Mouse (Mus musculus): ENCODE results near the gene Cpa2.

Gene Cpa2

DNA sequence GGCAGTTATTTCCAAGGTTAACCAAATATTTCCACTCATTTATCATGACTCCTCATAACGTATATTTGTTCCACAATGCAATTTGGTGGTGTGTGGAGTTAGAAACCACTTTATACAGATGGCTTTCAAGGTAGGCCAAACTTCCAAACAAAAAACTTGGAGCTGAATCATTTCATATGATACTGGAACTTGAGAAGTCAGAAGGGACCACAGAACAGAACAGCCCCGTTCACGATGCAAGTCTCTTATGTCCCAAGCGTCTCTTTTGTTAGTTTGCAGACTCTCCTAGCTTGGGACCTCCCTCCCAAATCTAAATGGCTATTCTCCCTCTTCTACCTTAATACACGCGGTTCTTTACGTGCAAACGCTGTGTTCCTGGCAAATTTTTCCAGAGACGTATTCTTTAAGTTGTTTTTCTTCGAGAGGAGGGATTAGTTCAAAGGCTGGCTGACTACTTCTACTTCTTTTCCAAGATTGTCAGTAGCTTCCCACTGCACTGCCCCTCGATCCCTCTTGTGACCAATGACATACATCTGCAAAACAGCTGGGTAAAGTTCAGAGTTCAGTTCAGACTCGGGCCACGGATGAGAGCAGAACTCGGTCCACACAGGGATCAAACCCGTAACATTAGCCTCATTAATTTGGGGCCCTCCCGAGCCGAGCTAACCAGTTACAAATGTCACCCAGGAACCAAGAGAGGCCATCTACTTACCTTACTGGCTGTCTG, 35.3 kb downstream of the Cpa2 start:
- no peak for DNase-seq (ENCODE audit: low read depth, low spot score)

DNA sequence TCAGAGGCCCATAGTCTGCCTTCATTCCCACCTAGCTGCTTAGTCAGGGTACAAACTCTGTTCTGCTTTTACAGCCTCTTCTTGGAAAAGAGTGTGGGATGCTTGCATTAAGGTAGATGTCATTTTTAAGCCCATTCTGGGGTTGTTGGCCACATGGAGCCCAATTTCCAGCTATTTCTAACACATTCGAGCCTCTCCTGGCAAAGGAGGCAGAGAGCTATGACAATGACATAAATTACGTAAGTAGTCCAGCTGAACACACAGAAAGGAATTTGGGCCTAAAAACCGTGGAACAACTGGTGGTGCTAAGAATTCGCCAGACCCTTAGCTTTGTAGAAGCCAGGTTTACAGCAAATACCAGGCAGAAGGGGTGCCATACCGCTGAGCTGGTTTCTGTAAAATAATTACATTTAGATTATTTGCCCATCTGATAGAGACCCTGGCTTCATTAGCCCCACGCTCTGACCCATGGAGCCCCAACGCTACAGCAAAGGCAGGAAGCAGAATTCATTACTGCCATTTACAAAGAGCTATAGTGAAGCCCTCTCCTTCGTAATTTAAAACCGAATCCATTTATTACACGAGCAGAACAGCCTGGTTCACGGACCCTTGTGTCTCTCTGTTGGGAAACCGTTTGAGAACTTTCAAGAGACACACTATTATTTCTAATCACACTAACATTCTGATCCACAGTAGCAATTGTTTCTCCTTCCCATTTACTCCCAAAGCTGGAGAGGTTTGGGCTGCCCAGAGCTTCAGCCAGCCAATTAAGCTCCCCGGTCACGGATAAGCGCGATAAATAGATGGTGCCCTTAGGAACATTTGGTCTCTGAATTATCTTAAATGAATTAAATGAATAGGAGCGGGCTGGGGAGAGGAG, 38.8 kb downstream of the Cpa2 start:
- DNase-seq (ENCODE audit: low read depth, low spot score), result no peak

DNA sequence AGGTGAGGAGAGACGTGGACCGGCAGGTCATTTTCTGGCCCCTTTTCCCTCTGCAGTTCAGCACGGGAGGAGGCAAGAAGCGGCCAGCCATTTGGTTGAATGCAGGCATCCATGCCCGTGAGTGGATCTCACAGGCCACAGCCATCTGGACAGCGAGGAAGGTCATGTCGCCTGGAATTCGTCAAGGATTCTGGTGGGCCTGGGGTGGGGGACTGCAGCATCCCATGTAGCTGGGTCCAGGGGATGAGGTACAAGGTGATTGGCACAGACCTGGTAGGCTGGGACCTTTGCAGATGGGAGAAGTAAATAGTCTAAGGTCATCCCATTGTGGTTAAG, 39.4 kb downstream of the Cpa2 start:
- DNase-seq (ENCODE audit: low read depth, low spot score), result no peak

DNA sequence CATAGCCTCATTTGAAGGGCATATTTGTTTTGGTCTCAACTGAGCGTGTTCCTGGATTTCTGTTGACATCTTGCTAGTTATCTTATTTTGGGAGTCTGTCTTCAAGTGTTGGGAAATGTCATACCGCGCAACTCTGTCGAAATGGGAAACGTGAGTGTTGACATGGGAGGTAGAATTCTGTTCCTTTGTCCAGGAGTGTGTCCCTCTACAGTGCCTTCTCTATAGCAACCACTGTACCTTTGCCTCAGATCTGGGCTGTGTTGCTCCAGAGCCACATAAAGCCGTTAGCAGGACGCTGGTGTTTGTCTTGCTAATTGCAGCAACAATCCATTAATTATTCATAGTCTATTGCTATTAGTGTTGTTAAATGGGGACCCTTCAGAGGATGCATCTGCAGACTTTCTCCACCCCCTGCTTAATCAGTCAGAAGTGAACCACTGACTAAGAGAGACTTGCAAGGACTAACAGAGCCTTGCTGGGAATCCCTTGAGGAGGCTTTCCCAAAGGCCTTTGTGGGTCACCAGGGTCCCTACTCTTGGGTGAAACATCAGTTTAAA, 45.6 kb downstream of the Cpa2 start:
- no peak for DNase-seq (ENCODE audit: low read depth, low spot score)

DNA sequence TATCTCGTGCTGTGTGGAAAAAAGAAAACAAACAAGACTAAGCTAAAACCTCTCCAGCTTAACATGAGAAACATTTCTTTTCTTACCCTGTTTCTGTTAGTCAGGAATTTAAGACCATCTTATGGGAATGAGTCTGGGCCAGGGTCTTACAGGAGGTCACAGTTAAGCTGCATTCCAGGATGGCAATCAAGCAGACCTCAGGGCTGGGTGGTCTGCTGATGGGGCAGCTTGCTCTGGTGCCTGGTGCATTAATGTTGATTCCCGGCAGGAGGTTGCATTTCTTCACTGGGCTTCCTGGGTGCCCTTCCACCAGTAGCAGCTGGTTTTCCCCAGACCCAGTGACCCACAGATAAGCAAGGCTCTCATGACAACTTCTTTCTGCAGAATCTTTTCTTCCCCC, 48.4 kb downstream of the Cpa2 start:
- DNase-seq (ENCODE audit: low read depth, low spot score), result peak; percentile 42

DNA sequence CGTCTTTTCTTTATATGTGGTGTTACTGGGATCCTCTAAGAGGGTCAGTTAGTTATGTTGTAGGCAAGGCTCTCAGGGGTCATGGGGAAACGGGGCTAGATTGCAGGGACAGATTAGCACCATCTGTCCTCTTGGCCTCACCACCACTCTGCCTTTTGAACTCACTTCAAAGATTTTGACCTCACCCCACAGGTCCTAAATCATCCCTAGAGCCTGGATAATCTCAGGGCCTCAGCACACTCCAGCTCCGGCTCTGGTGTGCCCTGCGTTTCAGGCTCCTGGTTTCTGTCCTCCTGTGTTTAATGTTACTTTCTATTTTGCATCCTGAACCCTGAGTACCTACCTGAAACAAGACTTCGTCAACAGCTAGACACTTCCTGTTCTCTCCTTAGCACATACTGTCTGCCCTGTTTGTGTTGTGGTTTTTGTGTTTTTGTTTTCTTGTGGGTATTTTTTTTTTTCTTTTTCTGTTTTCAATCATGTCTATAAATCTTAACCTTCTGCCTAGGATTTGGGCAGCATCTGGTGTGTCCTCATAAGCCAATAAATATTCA, 50.5 kb downstream of the Cpa2 start:
- peak; percentile 43 for DNase-seq (ENCODE audit: low read depth, low spot score)

DNA sequence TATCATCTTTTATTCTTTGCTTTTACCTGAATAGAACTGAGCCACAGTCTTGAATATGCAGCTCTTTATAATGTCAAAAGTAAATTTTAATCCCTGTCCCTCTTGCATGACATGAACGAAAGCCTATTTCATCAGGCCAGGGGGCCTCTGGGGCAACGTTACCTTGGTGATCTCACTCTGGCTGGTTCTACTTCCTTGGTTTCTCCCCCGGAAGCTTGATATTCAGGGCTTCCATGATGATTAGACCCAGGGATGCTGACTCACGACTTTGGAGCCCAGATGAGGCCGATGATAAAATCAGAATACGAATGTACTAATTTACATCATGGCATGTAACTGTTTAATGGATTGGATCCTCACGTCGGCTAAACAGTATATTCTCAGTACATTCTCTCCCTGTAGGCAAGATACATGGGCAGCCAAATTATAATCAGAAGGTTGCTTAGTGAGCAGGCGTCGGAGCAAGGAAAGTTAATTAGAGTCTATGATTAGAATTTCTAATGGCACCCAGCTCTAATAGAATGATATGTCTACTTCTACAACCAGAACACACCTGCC, 51.1 kb downstream of the Cpa2 start:
- DNase-seq (ENCODE audit: low read depth, low spot score), result no peak

DNA sequence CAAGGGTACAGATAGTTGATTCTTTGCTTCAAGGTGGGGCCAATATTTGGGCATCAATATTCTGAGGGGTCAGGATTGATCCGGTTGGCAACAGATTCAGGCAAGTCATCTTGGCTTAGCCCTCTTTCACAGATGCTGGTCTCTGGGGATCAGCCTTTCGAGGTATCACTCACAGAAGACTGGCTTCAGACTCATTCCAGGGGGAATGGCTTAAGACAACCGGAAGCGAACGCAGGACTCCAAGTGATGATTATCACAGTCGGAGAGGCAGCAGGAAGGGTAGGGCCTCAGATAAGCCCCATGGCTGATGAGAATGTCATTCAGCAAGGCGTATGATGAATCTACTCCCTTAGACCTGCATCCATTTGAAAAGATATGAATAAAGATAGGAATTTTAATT, 53.0 kb downstream of the Cpa2 start:
- no peak for DNase-seq (ENCODE audit: low read depth, low spot score)

DNA sequence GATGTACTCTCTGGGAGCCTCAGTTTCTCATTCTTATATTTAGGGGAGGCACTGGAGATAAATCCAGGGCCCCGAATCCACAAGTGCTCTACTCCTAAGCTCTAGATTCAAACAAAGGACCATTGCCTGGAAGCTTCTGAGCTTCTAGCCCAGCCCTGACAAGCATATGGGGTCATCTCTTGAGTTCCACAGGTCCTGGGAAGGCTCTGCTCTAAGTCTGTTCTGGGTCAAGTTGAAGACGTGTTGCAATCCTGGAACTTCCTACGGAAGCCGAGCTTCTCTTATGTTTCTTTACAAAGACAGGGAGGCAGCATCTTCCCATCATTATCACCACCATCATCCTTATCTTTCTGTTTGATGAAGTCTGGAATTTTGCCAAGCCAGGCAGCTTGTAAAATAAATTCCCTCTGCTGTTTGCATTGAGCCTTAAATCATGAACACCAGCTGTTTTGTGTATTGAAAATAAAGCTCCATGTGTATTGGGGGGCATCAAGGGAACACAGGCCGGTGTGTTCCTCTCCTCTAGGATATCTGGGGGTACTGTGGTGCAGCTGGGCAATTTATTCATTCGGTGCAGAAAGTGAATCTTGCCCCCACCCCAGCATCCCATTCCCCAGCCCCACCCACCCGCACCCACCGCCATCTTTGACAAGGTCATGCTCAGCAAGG, 55.0 kb downstream of the Cpa2 start:
- DNase-seq (ENCODE audit: low read depth, low spot score), result no peak

DNA sequence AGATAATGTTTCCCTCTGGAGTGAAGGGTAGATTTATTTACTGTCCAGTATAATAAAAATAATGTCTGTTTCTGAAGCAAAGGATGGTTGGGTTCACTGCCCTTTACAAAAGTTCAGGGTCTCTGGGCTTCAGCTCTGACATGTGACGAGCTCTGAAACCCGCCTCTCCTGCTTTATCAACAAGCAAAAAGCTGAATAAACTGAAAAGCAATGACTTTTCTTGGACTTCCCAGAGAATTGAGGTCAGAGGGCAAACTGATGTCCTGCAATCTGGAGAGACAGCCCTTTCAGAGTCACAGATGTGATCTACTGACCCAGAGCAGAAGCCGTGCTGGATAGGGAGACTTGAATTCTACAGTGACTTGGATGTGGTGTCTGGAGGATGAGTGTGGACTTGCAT, 58.7 kb downstream of the Cpa2 start:
- no peak for DNase-seq (ENCODE audit: low read depth, low spot score)

DNA sequence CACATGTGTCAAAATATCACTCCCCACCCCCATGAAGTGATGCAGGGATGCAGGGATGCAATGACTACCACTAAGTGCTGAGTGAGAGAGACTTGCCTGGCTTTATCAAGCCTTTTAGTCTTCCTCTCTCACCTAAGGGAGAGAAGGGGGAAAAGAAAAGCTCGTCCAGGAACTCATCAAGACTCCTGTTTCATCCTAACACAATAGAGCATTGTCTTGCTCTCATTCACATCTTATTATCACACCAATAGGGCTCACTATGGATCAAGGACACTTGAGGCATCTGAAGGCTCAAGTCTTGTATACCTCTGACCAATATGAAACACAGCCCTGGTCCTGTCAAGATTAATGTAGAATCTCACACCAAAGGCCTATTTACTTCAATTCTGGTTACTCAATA, 59.6 kb downstream of the Cpa2 start:
- DNase-seq (ENCODE audit: low read depth, low spot score), result no peak

DNA sequence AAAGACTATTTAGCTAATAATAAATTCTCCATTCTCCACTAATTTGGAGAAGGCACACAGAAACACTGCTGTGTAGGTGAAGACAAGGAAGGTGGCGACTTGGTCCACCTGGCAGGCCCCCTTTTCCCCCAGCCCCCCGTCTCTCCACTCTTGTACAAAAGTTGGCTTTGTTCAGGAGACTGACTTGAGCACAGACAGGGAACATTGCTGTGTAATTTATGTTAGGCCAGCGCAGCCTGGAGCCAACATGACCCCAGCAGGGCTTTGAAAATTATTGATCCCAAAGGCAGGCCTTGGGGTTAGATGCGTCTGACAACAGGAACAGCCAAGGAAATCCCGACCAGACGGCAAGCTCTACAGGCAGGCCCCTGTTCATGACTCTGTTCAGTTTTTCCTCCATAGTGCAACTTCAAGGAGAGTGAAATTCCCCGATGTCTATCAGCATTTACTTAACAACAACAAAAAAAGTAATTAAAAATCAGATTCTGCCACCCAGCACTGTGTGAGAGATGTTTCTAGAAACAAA, 63.0 kb downstream of the Cpa2 start:
- peak; percentile 75 for DNase-seq (ENCODE audit: low read depth, low spot score)

DNA sequence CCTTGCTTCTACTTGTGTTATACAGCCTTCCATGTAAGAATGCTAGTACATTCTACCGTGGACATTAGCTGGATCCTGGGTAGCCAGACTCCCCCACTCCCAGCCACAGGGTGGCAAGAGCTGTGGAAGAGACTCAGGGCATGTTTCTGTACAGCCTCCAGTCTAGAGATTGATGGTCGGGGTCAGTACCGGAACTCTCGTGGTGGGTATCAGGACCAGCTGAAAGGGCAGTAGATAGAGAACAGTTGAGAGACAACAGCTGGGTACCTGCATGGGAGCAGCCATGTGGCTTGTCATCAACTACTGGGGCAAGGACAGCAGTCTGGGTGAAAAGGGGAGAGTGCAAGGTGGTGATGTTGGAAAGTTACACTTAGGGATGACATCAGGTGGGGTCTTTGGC, 63.7 kb downstream of the Cpa2 start:
- DNase-seq (ENCODE audit: low read depth, low spot score), result no peak

DNA sequence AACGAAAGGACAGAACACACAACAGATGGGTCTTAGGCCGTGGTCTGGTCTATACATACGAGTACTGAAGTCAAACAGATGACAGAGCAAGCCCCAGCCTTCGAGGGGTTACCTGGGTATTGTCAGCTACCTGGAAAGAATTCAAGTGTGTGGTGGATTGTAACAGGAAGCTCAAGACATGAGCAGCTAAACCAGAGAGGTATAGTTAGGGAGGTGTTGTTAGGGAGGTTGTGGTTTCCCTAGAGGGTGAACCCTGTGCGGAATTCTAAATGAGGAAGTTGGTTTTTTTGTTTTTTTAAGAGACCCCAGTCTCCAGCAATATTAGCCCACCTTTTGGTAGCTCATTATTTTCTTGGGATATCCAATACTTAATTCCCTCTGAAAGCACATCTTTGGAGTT, 64.3 kb downstream of the Cpa2 start:
- no peak for DNase-seq (ENCODE audit: low read depth, low spot score)

DNA sequence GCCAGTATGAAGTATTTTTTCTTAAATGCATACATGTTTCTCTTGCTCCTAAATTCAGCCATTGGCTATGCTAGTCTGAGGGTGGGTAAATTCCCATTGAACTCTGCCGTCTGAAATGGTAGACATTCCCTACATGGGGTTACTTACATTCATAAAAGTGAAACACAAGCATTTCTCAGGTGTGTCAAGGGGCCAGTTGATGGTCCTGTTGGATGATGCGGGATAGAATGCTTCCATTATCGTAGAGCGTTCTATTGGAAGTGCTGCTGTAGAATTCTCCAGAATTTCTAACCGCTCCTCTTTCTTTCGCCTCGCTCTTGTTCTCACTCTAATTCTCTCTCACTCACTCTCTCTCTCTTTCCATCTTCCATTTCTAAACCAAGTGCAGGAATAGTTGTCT, 69.3 kb downstream of the Cpa2 start, which contains the start of gene Cpa5:
Gene Cpa5, plus strand, starts transcription at position 301 of the 400 bp plus-strand sequence.
- no peak for DNase-seq (ENCODE audit: low read depth, low spot score)

DNA sequence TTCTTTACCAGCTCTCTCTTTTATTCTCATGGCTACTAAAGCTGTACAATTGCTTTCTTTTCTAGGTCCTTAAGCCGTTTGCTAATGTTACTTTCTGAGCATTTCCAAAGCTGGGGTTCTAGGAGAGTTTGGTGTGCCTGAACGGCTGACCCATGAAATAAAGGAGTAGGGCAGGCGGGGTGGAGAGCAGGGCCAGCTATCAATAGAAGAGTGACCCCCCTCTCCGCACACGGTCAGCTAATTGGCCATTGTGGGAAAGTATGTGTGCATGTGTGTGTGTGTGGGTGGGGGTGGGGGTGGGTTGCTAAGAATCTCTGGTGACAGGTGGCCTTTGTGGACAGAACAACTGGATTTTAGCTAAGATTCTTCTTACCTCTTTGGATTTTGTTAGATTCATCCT, 69.8 kb downstream of the Cpa2 start:
- DNase-seq (ENCODE audit: low read depth, low spot score), result no peak
